Mouse (Mus musculus) ovary, postnatal 14 days (tissue): ENCODE measurements at regions not wholly inside any gene's neighbourhood (a gene's known extent, or its start where the extent isn't known, plus 50 kb on each side); places are given as distances from the start of the nearest gene placed in this dataset.

ENCODE experiments used
- DNase-seq: peaks from one replicate; pipeline ENCODE4 v3.0.0; 2022; ENCODE audit warnings: low spot score

GRCm38 (mm10) chr10:46826639-46827038 is 1249.0 kb downstream of the Hace1 start:
- DNase-seq: no peak

DNA sequence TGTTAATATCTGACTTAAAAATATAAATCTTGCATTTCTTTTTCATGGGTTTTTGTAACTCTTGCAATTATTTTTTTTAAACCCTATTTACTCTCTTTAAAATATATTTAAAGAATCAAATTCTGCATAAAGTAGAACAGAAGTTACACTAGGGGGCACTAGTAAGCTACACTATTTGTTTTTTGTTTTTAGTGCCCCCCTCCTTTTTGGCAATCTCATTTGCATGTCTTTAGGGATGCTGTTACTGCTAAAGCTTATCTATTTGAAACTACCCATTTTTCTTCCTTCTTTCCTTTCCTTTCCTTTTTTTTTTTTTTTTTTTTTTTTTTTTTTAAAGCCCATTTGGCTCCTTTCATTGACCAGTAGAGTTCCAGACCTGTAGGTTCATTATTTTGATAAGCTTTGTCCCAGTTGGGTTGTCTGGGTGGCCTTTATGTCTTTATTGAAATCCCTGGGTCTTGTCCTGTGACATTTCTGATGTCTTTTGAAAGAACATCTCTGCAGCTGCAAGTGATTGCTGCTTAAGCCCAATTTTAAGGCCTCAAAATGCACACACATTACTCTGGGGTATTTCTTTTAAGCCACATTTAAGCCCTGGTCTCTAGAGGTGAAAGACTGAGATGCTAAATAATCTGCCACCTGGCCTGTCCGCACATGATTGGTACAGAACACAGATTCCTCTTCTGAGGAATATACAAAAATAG is 1249.6 kb downstream of the Hace1 start:
- no peak for DNase-seq

- DNase-seq: no peak
Observed at GRCm38 (mm10) chr10:46828164-46828563, 1250.5 kb downstream of the Hace1 start.

GRCm38 (mm10) chr10:46845578-46846314 is 1268.1 kb downstream of the Hace1 start:
- no peak for DNase-seq
